Mouse (Mus musculus) midbrain, embryonic 14.5 days (tissue): ENCODE data around the gene Exosc9. TPM values are rescaled to one million over a fixed set of nuclear protein-coding genes. Genes with fewer than 3 reads are reported as not detected.

Source experiments
- ATAC-seq: fragments of 200-750 bp; cut with Nextera tagmentation; 2 replicates; pipeline ENCODE4 v1.8.0; 2017; ENCODE audit warnings: moderate number of reproducible peaks, moderate library complexity; ENCODE audit not compliant: low FRiP score, low TSS enrichment
- DNase-seq: peaks from one replicate; pipeline ENCODE4 v3.0.0-alpha.2; 2015
- H3K27ac ChIP-seq: fragments of 300-500 bp; sonication (generic); replicated peaks from 2 replicates; pipeline ENCODE4 v1.5.1; 2014; ENCODE audit warnings: mild to moderate bottlenecking, low read depth, low read length, moderate library complexity
- H3K27me3 ChIP-seq: fragments of 300-500 bp; sonication (generic); 2 replicates; pipeline ENCODE4 v1.6.1; 2014; ENCODE audit warnings: low read length, control low read depth, mixed read lengths; ENCODE audit not compliant: control insufficient read depth, insufficient read depth
- H3K36me3 ChIP-seq: fragments of 300-500 bp; sonication (generic); 2 replicates; pipeline ENCODE4 v1.6.1; 2014; ENCODE audit warnings: low read length, control low read depth; ENCODE audit not compliant: control insufficient read depth, insufficient read depth
- H3K4me1 ChIP-seq: fragments of 300-500 bp; sonication (generic); 2 replicates; pipeline ENCODE4 v1.6.1; 2014; ENCODE audit warnings: mild to moderate bottlenecking, antibody characterized with exemption, low read length, control low read depth; ENCODE audit not compliant: control insufficient read depth, insufficient read depth
- H3K4me2 ChIP-seq: fragments of 300-500 bp; sonication (generic); 2 replicates; pipeline ENCODE4 v1.6.1; 2014; ENCODE audit warnings: mild to moderate bottlenecking, low read length, moderate library complexity
- H3K4me3 ChIP-seq: fragments of 300-500 bp; sonication (generic); replicated peaks from 2 replicates; pipeline ENCODE4 v1.5.1; 2014; ENCODE audit warnings: low read depth, low read length
- H3K9ac ChIP-seq: fragments of 300-500 bp; sonication (generic); replicated peaks from 2 replicates; pipeline ENCODE4 v1.6.1; 2014; ENCODE audit warnings: mild to moderate bottlenecking, low read length, moderate library complexity
- H3K9me3 ChIP-seq: fragments of 300-500 bp; sonication (generic); 2 replicates; pipeline ENCODE4 v1.6.1; 2016; ENCODE audit warnings: low read length, control low read depth, mixed read lengths; ENCODE audit not compliant: control insufficient read depth
- WGBS: fragments of 180-500 bp; shearing (Covaris S2); extraction: QIAGEN DNeasy Blood & Tissue Kit; methylation state at CpG from one replicate; pipeline ENCODE4 v1.1.7; 2014; 5-methylcytosine and 5-hydroxymethylcytosine counted together
- polyA plus RNA-seq: library from polyadenylated mRNA; unstranded; fragments of >200 nt; fragmentation: Nextera tagmentation; extraction: Ambion mirVana; gene quantifications from 2 replicates; pipeline ENCODE4 v1.2.1, GENCODE M21; 2014

Exosc9 gene
- polyA plus RNA-seq, 1 experiment from 2014 or later = 83.2 TPM

DNA sequence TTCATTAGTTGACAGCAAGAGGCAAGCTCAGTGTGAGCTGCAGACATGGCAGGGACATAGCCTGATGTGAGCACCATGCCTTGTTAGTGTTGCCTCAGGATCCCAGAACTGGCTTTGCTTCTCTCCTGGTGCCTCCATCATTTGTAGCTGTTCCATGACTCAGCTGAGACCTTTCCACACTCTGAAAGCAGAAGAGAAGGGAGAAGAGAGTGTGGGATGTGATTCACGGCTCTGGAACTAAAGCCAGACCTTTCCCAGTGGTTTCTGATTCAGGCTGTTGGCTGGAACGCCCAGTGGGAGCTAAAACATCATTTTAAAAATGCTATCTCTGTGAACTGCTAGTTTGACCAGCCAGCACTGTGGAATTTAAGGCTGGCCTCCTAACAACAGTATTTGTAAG is 11.7 kb upstream of the Exosc9 start:
- Histone ChIP-seq H3K27me3 (no peaks in the 10 kb centered on the region), H3K9ac (no peak overlapping the region), H3K4me2 (no peak overlapping the region), H3K36me3 (no peaks in the 10 kb centered on the region), H3K4me1 (no peaks in the 10 kb centered on the region), H3K9me3 (no peaks in the 10 kb centered on the region), H3K27ac (no peak overlapping the region), H3K4me3 (no peak overlapping the region)
- WGBS = 73% methylated on average over 2 of the region's 2 CpGs
- no peak for ATAC-seq
- no peak for DNase-seq

DNA sequence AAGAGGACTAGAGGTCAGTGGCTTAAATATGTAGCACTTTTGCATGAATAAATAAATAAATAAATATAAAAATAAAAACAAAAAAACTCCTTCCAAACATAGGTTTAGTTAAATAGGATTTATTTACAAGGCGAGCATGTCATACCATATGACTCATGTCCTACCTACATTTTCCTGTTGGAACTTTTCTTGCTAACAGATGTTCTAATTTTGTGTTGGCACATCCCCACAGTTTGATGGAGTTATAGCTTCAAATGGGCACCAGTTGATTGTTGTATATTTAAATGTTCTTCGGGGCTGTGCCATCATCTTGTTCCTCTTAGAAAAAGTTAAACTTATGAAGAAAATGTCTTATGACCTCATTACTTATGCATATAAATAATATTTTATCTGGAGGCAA is 11.0 kb upstream of the Exosc9 start:
- Histone ChIP-seq H3K9ac (no peak overlapping the region), H3K36me3 (no peaks in the 10 kb centered on the region), H3K9me3 (no peaks in the 10 kb centered on the region), H3K27ac (no peak overlapping the region), H3K4me1 (no peaks in the 10 kb centered on the region), H3K4me3 (no peak overlapping the region), H3K27me3 (no peaks in the 10 kb centered on the region), H3K4me2 (no peak overlapping the region)
- DNase-seq (no peak), ATAC-seq (no peak)
- WGBS = 94% methylated on average over 2 of the region's 2 CpGs

DNA sequence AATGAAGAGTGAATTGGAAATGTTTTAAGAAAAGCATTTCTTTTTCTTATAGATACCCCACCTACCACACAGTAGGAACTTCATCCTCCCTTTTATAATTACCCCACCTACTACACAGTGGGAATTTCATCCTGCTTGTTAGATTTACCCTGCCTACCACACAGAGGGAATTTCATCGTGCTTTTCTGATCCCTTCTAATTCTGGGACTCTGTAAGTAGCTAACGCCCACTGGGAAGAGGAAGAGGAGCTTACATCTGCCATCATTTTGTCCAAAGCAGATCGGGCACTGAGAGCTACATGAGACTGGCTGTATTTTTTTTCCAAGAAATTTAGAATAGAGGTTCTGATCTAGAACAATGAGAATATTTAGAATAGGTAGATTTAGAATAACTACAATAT is 7.4 kb upstream of the Exosc9 start:
- WGBS = 83% methylated on average over 3 of the region's 3 CpGs
- Histone ChIP-seq H3K9me3 (no peaks in the 10 kb centered on the region), H3K27ac (no peak overlapping the region), H3K27me3 (no peaks in the 10 kb centered on the region), H3K9ac (no peak overlapping the region), H3K4me3 (no peak overlapping the region), H3K36me3 (no peaks in the 10 kb centered on the region), H3K4me2 (no peak overlapping the region), H3K4me1 (no peaks in the 10 kb centered on the region)
- ATAC-seq (no peak), DNase-seq (no peak)

DNA sequence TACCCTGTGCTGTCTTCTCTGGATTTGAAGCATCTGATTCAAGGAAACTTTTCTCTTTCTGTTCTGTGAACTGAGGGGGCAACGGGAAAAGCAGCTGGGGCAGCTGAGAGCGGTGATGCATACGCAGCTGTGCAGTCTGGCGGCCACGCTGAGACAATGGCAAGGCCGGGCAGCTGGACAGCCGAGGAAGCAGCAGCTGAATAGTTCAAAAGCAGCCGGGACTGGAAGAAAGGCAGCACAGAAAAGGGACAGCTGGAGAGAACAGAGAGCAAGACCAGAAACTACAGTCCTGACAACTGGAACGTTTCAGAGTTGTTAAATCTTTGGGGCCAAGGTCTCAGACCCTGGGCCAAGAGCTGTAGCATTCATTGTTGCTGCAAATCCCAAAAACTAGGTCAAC is 1.1 kb upstream of the Exosc9 start:
- DNase-seq (peak; percentile 59), ATAC-seq (peak; percentile 24; the same call in 1 of the 2 replicates)
- WGBS = 3% methylated on average over 9 of the region's 9 CpGs
- H3K4me2 ChIP-seq = peak overlapping the region; percentile 62
- H3K27me3 ChIP-seq = no peaks in the 10 kb centered on the region
- H3K36me3 ChIP-seq = peaks cover 26% of the 10 kb centered on the region
- peak overlapping the region; percentile 62 for H3K27ac ChIP-seq
- H3K9ac ChIP-seq = peak overlapping the region; percentile 79
- peaks cover 13% of the 10 kb centered on the region for H3K4me1 ChIP-seq
- peak overlapping the region; percentile 86 for H3K4me3 ChIP-seq
- no peaks in the 10 kb centered on the region for H3K9me3 ChIP-seq

DNA sequence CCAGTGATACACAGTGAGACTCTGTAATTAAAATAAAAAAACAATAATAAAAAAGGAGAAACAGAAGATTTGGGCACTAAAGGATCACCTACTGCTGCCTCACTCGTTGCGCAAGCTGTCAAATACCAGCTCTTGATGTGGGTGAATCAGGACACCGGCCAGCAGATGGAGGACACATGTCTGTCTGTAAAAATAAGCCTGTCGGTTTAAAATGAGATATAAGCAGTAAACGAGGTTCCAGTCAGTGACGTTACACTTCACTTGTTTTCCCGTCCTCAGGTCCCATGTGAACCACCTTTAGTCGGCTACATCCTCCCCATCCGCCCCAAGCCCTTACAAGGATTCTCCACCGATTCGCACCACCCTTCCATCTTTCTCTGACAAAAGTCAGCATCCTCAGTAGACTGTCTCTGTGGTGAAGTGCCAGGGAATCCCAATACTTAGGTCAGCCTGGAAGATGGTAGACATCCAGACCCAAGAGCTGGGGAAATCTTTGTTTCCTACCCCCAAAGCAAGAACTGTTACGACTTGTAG is 488 bp upstream of the Exosc9 start:
- WGBS = 11% methylated on average over 12 of the region's 12 CpGs
- ATAC-seq (peak; percentile 59), DNase-seq (peak; percentile 56)
- Histone ChIP-seq H3K27me3 (no peaks in the 10 kb centered on the region), H3K4me3 (peak overlapping the region; percentile 86), H3K27ac (peak overlapping the region; percentile 62), H3K9me3 (no peaks in the 10 kb centered on the region), H3K36me3 (peaks cover 31% of the 10 kb centered on the region), H3K4me2 (peak overlapping the region; percentile 62), H3K4me1 (peaks cover 13% of the 10 kb centered on the region), H3K9ac (peak overlapping the region; percentile 79)

DNA sequence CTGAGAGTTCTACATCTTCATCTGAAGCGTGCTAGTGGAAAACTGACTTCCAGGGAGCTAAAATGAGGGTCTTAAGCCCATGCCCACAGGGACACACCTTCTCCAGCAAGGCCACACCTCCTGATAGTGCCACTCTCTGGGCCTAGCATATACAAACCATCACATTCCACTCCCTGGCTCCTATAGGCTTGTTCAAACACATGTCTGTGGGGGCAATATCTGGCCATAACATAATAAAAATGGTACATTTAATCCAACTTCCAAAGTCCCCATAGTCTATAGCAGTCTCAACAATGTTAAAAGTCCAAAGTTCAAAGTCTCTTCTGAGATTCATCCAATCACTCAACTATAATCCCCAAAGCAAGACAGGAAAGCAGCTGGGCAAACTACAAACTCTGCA is 5.2 kb downstream of the Exosc9 start:
- Histone ChIP-seq H3K9ac (no peak overlapping the region), H3K4me1 (peaks cover 5% of the 10 kb centered on the region; the same call in 1 of the 2 replicates), H3K4me2 (no peak overlapping the region), H3K4me3 (no peak overlapping the region), H3K27me3 (no peaks in the 10 kb centered on the region), H3K36me3 (peaks cover 88% of the 10 kb centered on the region), H3K9me3 (no peaks in the 10 kb centered on the region), H3K27ac (no peak overlapping the region)
- WGBS = 97% methylated on average over 1 of the region's 1 CpGs
- DNase-seq (no peak), ATAC-seq (no peak)

DNA sequence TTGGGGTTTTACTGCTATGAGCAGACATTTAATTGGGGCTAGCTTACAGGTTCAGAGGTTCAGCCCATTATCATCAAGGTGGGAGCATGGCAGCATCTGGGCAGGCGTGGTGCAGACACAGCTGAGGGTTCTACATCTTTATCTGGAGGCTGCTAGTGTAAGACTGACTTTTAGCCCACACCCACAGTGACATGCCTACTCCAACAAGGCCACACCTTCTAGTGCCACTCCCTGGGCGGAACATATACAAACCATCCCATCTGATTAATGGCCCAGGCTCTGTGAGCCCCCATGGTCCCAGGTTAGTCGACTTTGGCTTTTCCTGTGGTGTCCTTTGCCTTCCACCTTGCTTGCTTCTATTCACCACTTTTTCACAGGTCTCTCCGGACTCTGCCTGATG is 7.2 kb downstream of the Exosc9 start:
- H3K9me3 ChIP-seq = no peaks in the 10 kb centered on the region
- no peak overlapping the region for H3K4me2 ChIP-seq
- no peaks in the 10 kb centered on the region for H3K27me3 ChIP-seq
- H3K4me1 ChIP-seq = no peaks in the 10 kb centered on the region
- no peak overlapping the region for H3K27ac ChIP-seq
- H3K36me3 ChIP-seq = peaks cover 99% of the 10 kb centered on the region
- DNase-seq (no peak), ATAC-seq (no peak)
- no peak overlapping the region for H3K9ac ChIP-seq
- no peak overlapping the region for H3K4me3 ChIP-seq
- WGBS = 93% methylated on average over 4 of the region's 4 CpGs

DNA sequence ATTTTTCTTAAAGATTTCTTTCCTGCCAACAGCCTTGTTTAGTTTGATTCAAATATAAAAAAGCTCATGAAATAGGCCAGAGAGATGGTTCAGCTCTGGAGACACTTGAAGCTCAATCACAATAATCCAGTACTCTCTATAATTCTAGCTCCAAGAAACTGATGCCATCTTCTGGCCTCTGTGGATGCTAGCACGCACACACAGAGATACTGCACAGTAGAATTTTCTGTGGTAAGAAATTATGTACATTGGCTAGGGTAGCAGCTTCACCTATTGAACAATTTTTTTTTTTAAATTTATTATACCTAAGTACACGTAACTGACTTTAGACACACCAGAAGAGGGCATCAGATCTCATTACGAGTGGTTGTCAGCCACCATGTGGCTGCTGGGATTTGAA is 11.3 kb downstream of the Exosc9 start:
- no peak overlapping the region for H3K27ac ChIP-seq
- ATAC-seq (no peak), DNase-seq (no peak)
- H3K36me3 ChIP-seq = peaks cover 96% of the 10 kb centered on the region
- no peaks in the 10 kb centered on the region for H3K27me3 ChIP-seq
- WGBS = 95% methylated on average over 3 of the region's 3 CpGs
- no peak overlapping the region for H3K9ac ChIP-seq
- H3K4me1 ChIP-seq = no peaks in the 10 kb centered on the region
- no peaks in the 10 kb centered on the region for H3K9me3 ChIP-seq
- no peak overlapping the region for H3K4me2 ChIP-seq
- H3K4me3 ChIP-seq = no peak overlapping the region

DNA sequence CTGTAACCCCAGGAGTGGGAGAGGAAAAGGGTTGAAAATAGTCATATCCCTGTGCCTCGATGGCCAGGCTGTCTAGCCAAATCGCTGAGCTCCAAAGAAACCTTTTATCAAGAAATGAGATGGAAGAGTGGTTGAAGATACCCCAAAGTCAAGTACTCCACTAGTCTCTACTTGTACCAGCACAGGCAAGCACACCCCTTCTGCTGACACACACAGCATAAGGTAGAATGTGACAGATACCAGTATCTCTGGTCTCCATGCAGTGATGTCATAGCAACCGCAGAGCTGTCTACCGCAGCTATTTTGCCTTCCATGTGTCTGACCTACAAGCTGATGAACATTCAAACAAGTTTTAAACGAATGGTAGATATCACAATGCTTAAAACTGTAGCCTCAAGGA is 17.4 kb downstream of the Exosc9 start:
- peaks cover 10% of the 10 kb centered on the region; the same call in 1 of the 2 replicates for H3K4me1 ChIP-seq
- 90% methylated on average over 5 of the region's 5 CpGs for WGBS
- H3K27me3 ChIP-seq = no peaks in the 10 kb centered on the region
- no peak overlapping the region for H3K9ac ChIP-seq
- no peaks in the 10 kb centered on the region for H3K9me3 ChIP-seq
- ATAC-seq = no peak
- DNase-seq = no peak
- peak overlapping the region; percentile 52; the same call in 1 of the 2 replicates for H3K4me3 ChIP-seq
- H3K36me3 ChIP-seq = peaks cover 47% of the 10 kb centered on the region
- no peak overlapping the region for H3K27ac ChIP-seq
- H3K4me2 ChIP-seq = peak overlapping the region; percentile 98
